ENCODE assay signal across 23 mouse cellular contexts in genomic region chr1:73919909-73920308, GRCm38 (mm10).
A peak's percentile ranks its signal among the peaks of the same experiment; 100 is the strongest.
DNase-seq lines count a peak whose midpoint lies in the region; ATAC-seq and TF ChIP-seq lines count a peak whose summit lies in the region.
"Had no signal": no experiment of that assay in that cellular context is flagged by ENCODE, and none has a peak within 500 bp of the region (broad histone marks: within the 10 kb centered on the region; RNA-seq: fewer than 3 reads in every experiment).

No protein-coding gene starts in this region.

- H3K27ac ChIP-seq in heart, adult 2 months = peak overlapping the region; percentile 56
- peak overlapping the region; percentile 89 for H3K27ac ChIP-seq in heart, embryonic 14.5 days (replicated peaks in 1 of 2; ENCODE audit: control insufficient read depth in 1 of 2, insufficient read depth in 1 of 2, low read depth in 2 of 2, low read length in 2 of 2)
- H3K27ac ChIP-seq in heart, postnatal 0 days (ENCODE audit: low read depth) = peak overlapping the region; percentile 87
- no peak overlapping the region for H3K27ac ChIP-seq in forebrain, embryonic 16.5 days (ENCODE audit: low read length)
- H3K27ac ChIP-seq: embryonic facial prominence, embryonic 15.5 days; hindbrain, embryonic 12.5 days; kidney, postnatal 0 days; left cerebral cortex, adult 2 months; liver, embryonic 13.5 days; neural tube, embryonic 15.5 days had no signal

- 0 out of 2 replicates have a peak, but pooled peaks have one; percentile 25 for TF ChIP-seq POLR2A in heart, adult 2 months (IDR thresholded peaks at IDR 0.05; ENCODE audit: insufficient read depth, low read depth, low read length)

- peaks cover 39% of the 10 kb centered on the region for H3K4me1 ChIP-seq in heart, adult 2 months (ENCODE audit: control insufficient read depth, insufficient read depth, low read length)
- H3K4me1 ChIP-seq in heart, embryonic 14.5 days (ENCODE audit: control insufficient read depth in 2 of 2, insufficient read depth in 2 of 2, low read length in 2 of 2) = peaks cover 40 to 85% of the 10 kb centered on the region in 2 experiments
- peaks cover 43% of the 10 kb centered on the region for H3K4me1 ChIP-seq in heart, postnatal 0 days (ENCODE audit: control insufficient read depth, insufficient read depth)
- H3K4me1 ChIP-seq in forebrain, embryonic 16.5 days (replicated peaks; ENCODE audit: control insufficient read depth, insufficient read depth, low read length) = peaks cover 4% of the 10 kb centered on the region; the same call in 1 of the 2 replicates
- H3K4me1 ChIP-seq: hindbrain, embryonic 12.5 days; liver, embryonic 13.5 days had no signal

- H3K4me2 ChIP-seq in heart, embryonic 14.5 days (ENCODE audit: low read length) = no peak overlapping the region
- no peak overlapping the region for H3K4me2 ChIP-seq in heart, postnatal 0 days (ENCODE audit: low read depth, low read length)
- H3K4me2 ChIP-seq in forebrain, embryonic 16.5 days (ENCODE audit: low read length) = no peak overlapping the region
- H3K4me2 ChIP-seq: embryonic facial prominence, embryonic 15.5 days; hindbrain, embryonic 12.5 days; liver, embryonic 13.5 days; lung, embryonic 14.5 days; midbrain, embryonic 11.5 days; neural tube, embryonic 15.5 days had no signal

- no peak overlapping the region for H3K4me3 ChIP-seq in heart, adult 2 months
- no peak overlapping the region for H3K4me3 ChIP-seq in heart, embryonic 14.5 days (ENCODE audit: control insufficient read depth in 1 of 2, insufficient read depth in 1 of 2, low read depth in 1 of 2, low read length in 2 of 2)
- no peak overlapping the region for H3K4me3 ChIP-seq in heart, postnatal 0 days (ENCODE audit: low read depth, low read length)
- H3K4me3 ChIP-seq in forebrain, embryonic 16.5 days (replicated peaks; ENCODE audit: low read length) = no peak overlapping the region
- H3K4me3 ChIP-seq: embryonic facial prominence, embryonic 15.5 days; hindbrain, embryonic 12.5 days; left cerebral cortex, adult 2 months; liver, embryonic 13.5 days; neural tube, embryonic 15.5 days had no signal

- H3K9me3 ChIP-seq in heart, embryonic 14.5 days (ENCODE audit: control insufficient read depth, low read length) = no peaks in the 10 kb centered on the region
- H3K9me3 ChIP-seq in heart, postnatal 0 days (replicated peaks; ENCODE audit: control insufficient read depth, low read length) = no peaks in the 10 kb centered on the region
- no peaks in the 10 kb centered on the region for H3K9me3 ChIP-seq in forebrain, embryonic 16.5 days (ENCODE audit: control insufficient read depth, low read length)
- H3K9me3 ChIP-seq: embryonic facial prominence, embryonic 15.5 days; hindbrain, embryonic 12.5 days; liver, embryonic 13.5 days; neural tube, embryonic 15.5 days had no signal

- peaks cover 85% of the 10 kb centered on the region for H3K36me3 ChIP-seq in heart, adult 2 months (ENCODE audit: control insufficient read depth, insufficient read depth, low read length)
- peaks cover 99% of the 10 kb centered on the region for H3K36me3 ChIP-seq in heart, embryonic 14.5 days (ENCODE audit: control insufficient read depth, insufficient read depth, low read length)
- H3K36me3 ChIP-seq in heart, postnatal 0 days (replicated peaks; ENCODE audit: control insufficient read depth, insufficient read depth, low read length) = peaks cover 100% of the 10 kb centered on the region
- H3K36me3 ChIP-seq in forebrain, embryonic 16.5 days (ENCODE audit: control insufficient read depth, insufficient read depth) = no peaks in the 10 kb centered on the region
- H3K36me3 ChIP-seq: neural tube, embryonic 15.5 days had no signal

- intact Hi-C loops in heart, adult 2 months (cut with DNase I) = loop anchor here (2.0 to 5.0 kb wide), 2 partner anchors 15 to 157 kb away; no protein-coding TSS in a partner anchor
- intact Hi-C loops in heart, postnatal 36 days (cut with DNase I) = loop anchor here (10.0 kb wide), 1 partner anchor 475 kb away; the partner anchor contains the start of gene Ctdsp1

- 58% methylated on average over 3 of the region's 3 CpGs for WGBS in heart, adult 2 months
- 32% methylated on average over 3 of the region's 3 CpGs for WGBS in heart, embryonic 14.5 days
- WGBS in heart, postnatal 0 days = 28% methylated on average over 3 of the region's 3 CpGs
- WGBS in forebrain, embryonic 16.5 days = 95% methylated on average over 3 of the region's 3 CpGs

- no peaks in the 10 kb centered on the region for H3K27me3 ChIP-seq in heart, adult 2 months (ENCODE audit: control insufficient read depth, insufficient read depth, low read length)
- H3K27me3 ChIP-seq in heart, embryonic 14.5 days (ENCODE audit: control insufficient read depth, insufficient read depth, low read length) = no peaks in the 10 kb centered on the region
- no peaks in the 10 kb centered on the region for H3K27me3 ChIP-seq in heart, postnatal 0 days (ENCODE audit: control insufficient read depth, insufficient read depth, low read length)
- H3K27me3 ChIP-seq in forebrain, embryonic 16.5 days (replicated peaks; ENCODE audit: control insufficient read depth, insufficient read depth, low read length) = no peaks in the 10 kb centered on the region
- H3K27me3 ChIP-seq: embryonic facial prominence, embryonic 15.5 days; hindbrain, embryonic 12.5 days; liver, embryonic 13.5 days; neural tube, embryonic 15.5 days had no signal

- DNase-seq in heart, adult 2 months = peak; percentile 7 to 17
- DNase-seq in heart, postnatal 36 days = no peak
- peak; percentile 2 for DNase-seq in kidney, postnatal 10 days
- DNase-seq in kidney, adult 8-10 months = no peak
- DNase-seq in heart, postnatal 0 days (ENCODE audit: low spot score) = peak; percentile 91
- DNase-seq: adrenal gland, postnatal 36 days; cerebellum, adult 11 months; cerebellum, adult 9-11 months; liver, embryonic 13.5 days; lung, embryonic 14.5 days; right cerebral cortex, adult 18-20 months; thymus, adult 2 months; thymus, postnatal 4 days had no signal

- ATAC-seq in heart, embryonic 14.5 days (ENCODE audit: insufficient number of reproducible peaks, insufficient read depth, low FRiP score, low read depth) = peak; percentile 64
- ATAC-seq in heart, postnatal 0 days (ENCODE audit: insufficient read depth, low read depth) = peak; percentile 81
- ATAC-seq in forebrain, embryonic 16.5 days = no peak
- ATAC-seq: forebrain, embryonic 14.5 days; intestine, postnatal 0 days had no signal

- H3K79me2 ChIP-seq in heart, adult 2 months (replicated peaks; ENCODE audit: control insufficient read depth, insufficient read depth, low read length) = no peaks in the 10 kb centered on the region

- no peak for TF ChIP-seq CTCF in heart, adult 2 months (IDR thresholded peaks at IDR 0.05)
- no peak for TF ChIP-seq CTCF in heart, postnatal 0 days (IDR thresholded peaks at IDR 0.05; ENCODE audit: low read depth)

- TF ChIP-seq EP300 in heart, adult 2 months (IDR thresholded peaks at IDR 0.05; ENCODE audit: insufficient read depth, low read depth, low read length) = no peak
- peak; percentile 92 for TF ChIP-seq EP300 in heart, postnatal 0 days (IDR thresholded peaks at IDR 0.05; ENCODE audit: low read depth)

- H3K9ac ChIP-seq in heart, adult 2 months (ENCODE audit: low read depth, low read length) = no peak overlapping the region
- H3K9ac ChIP-seq in heart, embryonic 14.5 days (ENCODE audit: low read length) = peak overlapping the region; percentile 56; the same call in 1 of the 2 replicates
- H3K9ac ChIP-seq in heart, postnatal 0 days (replicated peaks; ENCODE audit: low read depth, low read length) = no peak overlapping the region
- H3K9ac ChIP-seq in forebrain, embryonic 16.5 days (replicated peaks; ENCODE audit: low read depth, low read length) = no peak overlapping the region
- H3K9ac ChIP-seq: embryonic facial prominence, embryonic 15.5 days; hindbrain, embryonic 12.5 days; liver, embryonic 13.5 days; lung, embryonic 14.5 days; neural tube, embryonic 15.5 days had no signal

Comparison
In these comparisons a context has a peak if more than half of its experiments do, and no peak if none do; other contexts are left out.
1. DNase-seq: peak in heart, adult 2 months (2 of 2), kidney, postnatal 10 days (single experiment) and heart, postnatal 0 days (single experiment); none in heart, postnatal 36 days (0 of 2) and kidney, adult 8-10 months (0 of 2).